Mouse (Mus musculus) forebrain, embryonic 15.5 days (tissue): ENCODE measurements around the gene Nme2. TPM values are rescaled to one million over a fixed set of nuclear protein-coding genes. Genes with fewer than 3 reads are reported as not detected.
"Not testable (repeated sequence)": the region's sequence is repeated elsewhere in the genome, so short reads cannot be mapped to it uniquely, and the experiment has no call there.

Experiments used
- ATAC-seq: fragments of 200-750 bp; cut with Nextera tagmentation; replicated peaks from 2 replicates; pipeline ENCODE4 v1.8.0; 2017; ENCODE audit warnings: mild to moderate bottlenecking, moderate TSS enrichment, moderate library complexity
- H3K27ac ChIP-seq: fragments of 300-500 bp; sonication (generic); replicated peaks from 2 replicates; pipeline ENCODE4 v1.5.1; 2015; ENCODE audit warnings: mild to moderate bottlenecking, inconsistent platforms
- H3K27me3 ChIP-seq: fragments of 300-500 bp; sonication (generic); 2 replicates; pipeline ENCODE4 v1.6.1; 2015; ENCODE audit warnings: inconsistent platforms
- H3K36me3 ChIP-seq: fragments of 300-500 bp; sonication (generic); 2 replicates; pipeline ENCODE4 v1.6.1; 2015; ENCODE audit warnings: mild to moderate bottlenecking, inconsistent platforms
- H3K4me1 ChIP-seq: fragments of 300-500 bp; sonication (generic); 2 replicates; pipeline ENCODE4 v1.6.1; 2015; ENCODE audit warnings: inconsistent platforms
- H3K4me2 ChIP-seq: fragments of 300-500 bp; sonication (generic); replicated peaks from 2 replicates; pipeline ENCODE4 v1.6.1; 2015; ENCODE audit warnings: mild to moderate bottlenecking, inconsistent platforms
- H3K4me3 ChIP-seq: fragments of 300-500 bp; sonication (generic); 2 replicates; pipeline ENCODE4 v1.5.1; 2015; ENCODE audit warnings: mild to moderate bottlenecking, inconsistent platforms
- H3K9ac ChIP-seq: fragments of 300-500 bp; sonication (generic); replicated peaks from 2 replicates; pipeline ENCODE4 v1.6.1; 2015; ENCODE audit warnings: mild to moderate bottlenecking, inconsistent platforms
- H3K9me3 ChIP-seq: fragments of 300-500 bp; sonication (generic); 2 replicates; pipeline ENCODE4 v1.6.1; 2016; ENCODE audit warnings: inconsistent platforms
- WGBS: fragments of 180-500 bp; shearing (Covaris S2); methylation state at CpG from one replicate; pipeline ENCODE4 v1.1.7; 2015; ENCODE audit warnings: mixed read lengths; 5-methylcytosine and 5-hydroxymethylcytosine counted together
- polyA plus RNA-seq: library from polyadenylated mRNA; unstranded; fragments of >200 nt; fragmentation: Nextera tagmentation; extraction: Ambion mirVana; gene quantifications from 2 replicates; pipeline ENCODE4 v1.2.1, GENCODE M21; 2015

Nme2 gene
- polyA plus RNA-seq, 1 experiment from 2014 or later = 106 TPM

- no peak overlapping the region for H3K4me2 ChIP-seq
- H3K9me3 ChIP-seq = no peaks in the 10 kb centered on the region
- no peak overlapping the region for H3K4me3 ChIP-seq
- no peak overlapping the region for H3K27ac ChIP-seq
- H3K4me1 ChIP-seq = peaks cover 2% of the 10 kb centered on the region
- 95% methylated on average over 6 of the region's 6 CpGs for WGBS
- peaks cover 81% of the 10 kb centered on the region for H3K36me3 ChIP-seq
- H3K27me3 ChIP-seq = no peaks in the 10 kb centered on the region
- H3K9ac ChIP-seq = no peak overlapping the region
- no peak for ATAC-seq
Measured at GRCm38 (mm10) chr11:93961482-93961881, 5.4 kb upstream of the Nme2 start.

DNA sequence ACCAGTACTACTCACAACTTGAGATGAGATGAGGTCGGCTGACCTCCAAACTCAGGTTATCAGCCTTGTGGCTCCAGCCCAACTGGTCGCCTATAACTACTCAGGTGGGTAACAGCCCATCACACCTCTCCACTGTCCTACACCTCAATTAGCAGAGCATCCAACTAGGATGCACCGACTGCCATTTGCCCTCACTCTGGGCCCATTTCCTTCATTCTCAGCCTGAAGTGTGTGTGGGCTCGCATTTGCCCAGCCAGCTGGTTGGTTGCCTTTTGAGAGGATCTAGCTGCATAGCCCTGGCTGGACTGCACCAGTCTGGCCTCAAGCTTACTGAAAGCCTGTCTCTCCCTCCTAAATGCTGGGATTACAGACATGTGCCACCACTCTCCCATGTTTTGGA is 1.7 kb upstream of the Nme2 start:
- no peaks in the 10 kb centered on the region for H3K27me3 ChIP-seq
- peaks cover 22% of the 10 kb centered on the region for H3K4me1 ChIP-seq
- H3K27ac ChIP-seq = no peak overlapping the region
- no peak for ATAC-seq
- H3K4me2 ChIP-seq = no peak overlapping the region
- 81% methylated on average over 4 of the region's 4 CpGs for WGBS
- no peaks in the 10 kb centered on the region for H3K9me3 ChIP-seq
- H3K9ac ChIP-seq = no peak overlapping the region
- H3K4me3 ChIP-seq = no peak overlapping the region
- H3K36me3 ChIP-seq = peaks cover 55% of the 10 kb centered on the region

- Histone ChIP-seq H3K36me3 (peaks cover 49% of the 10 kb centered on the region), H3K27ac (no peak overlapping the region), H3K9me3 (no peaks in the 10 kb centered on the region), H3K4me2 (no peak overlapping the region), H3K27me3 (no peaks in the 10 kb centered on the region), H3K4me3 (no peak overlapping the region), H3K9ac (no peak overlapping the region), H3K4me1 (peaks cover 29% of the 10 kb centered on the region)
- WGBS = 84% methylated on average over 2 of the region's 2 CpGs
- ATAC-seq = no peak
Measured at GRCm38 (mm10) chr11:93957031-93957555, 1.0 kb upstream of the Nme2 start.

DNA sequence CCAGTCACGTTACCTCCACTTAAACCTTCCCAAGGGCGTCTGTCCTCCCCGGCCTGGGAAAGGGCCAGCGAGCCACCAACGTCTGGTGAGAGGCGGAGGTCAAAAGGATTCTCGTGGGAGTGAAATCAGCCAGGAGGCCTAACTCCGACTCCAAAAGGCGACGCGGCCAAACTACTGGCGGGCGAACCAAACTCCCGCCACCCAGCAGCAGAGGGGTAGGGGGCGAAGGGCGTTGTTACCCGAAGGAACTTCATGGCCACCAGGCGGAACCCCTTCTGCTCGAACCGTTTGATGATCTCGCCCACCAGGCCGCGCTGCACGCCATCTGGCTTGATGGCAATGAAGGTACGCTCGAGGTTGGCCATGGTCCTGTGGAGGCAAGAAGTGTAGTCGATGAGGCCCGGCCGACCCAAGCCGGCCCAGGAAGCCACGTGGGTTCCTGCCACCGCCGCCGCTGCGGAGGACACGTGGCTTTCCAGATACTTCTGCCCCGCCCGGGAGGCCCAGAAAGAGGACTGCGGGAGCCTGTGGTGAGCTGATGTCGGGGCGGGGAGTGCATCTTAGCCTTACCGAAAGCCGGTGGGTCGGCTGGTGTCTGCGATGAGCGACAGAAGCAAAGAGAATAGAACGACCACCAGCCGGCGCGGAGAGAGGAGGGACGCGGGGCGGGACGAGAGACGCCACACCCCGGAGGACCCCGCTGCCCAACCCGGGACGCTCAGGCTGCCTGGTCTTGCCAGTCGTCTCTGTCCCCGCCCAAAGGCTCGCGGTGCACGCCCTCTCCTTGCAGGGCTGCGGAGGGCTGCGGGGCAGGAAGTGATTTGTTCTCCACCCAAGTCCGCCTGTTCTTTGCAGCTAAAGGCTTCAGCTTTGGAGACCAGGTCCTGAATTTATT is 556 bp downstream of the Nme2 start:
- Histone ChIP-seq H3K9ac (peak overlapping the region; percentile 77), H3K4me2 (peak overlapping the region; percentile 96), H3K27ac (peak overlapping the region; percentile 90), H3K9me3 (no peaks in the 10 kb centered on the region), H3K27me3 (no peaks in the 10 kb centered on the region), H3K4me3 (peak overlapping the region; percentile 87), H3K4me1 (peaks cover 29% of the 10 kb centered on the region), H3K36me3 (peaks cover 45% of the 10 kb centered on the region)
- peak; percentile 98 for ATAC-seq
- WGBS = under 1% methylated on average over 64 of the region's 67 CpGs

DNA sequence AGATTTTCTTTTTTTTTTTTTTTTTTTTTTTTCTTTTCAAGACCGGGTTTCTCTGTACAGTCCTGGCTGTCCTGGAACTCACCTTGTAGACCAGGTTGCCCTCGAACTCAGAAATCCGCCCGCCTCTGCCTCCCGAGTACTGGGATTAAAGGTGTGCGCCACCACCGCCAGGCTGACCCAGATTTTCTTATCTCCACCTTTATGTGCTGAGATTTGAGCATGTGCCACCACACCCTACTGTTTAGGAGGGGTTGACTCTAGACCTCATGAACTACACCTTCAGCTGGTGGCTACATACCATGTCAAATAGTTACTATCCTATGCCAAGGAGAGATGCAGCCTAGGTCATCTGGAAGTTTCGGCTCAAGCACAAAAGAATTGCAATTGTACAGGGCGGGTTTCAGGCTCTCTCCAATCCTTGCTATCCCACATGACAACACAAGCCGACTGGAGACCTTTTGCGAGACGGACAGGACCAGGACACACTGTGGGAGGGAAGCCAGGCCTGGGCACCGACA is 1.3 kb downstream of the Nme2 start:
- H3K9ac ChIP-seq = peak overlapping the region; percentile 77
- no peaks in the 10 kb centered on the region for H3K9me3 ChIP-seq
- peak overlapping the region; percentile 96 for H3K4me2 ChIP-seq
- WGBS = 50% methylated on average over 13 of the region's 13 CpGs
- H3K27me3 ChIP-seq = no peaks in the 10 kb centered on the region
- H3K4me1 ChIP-seq = peaks cover 29% of the 10 kb centered on the region
- H3K36me3 ChIP-seq = peaks cover 44% of the 10 kb centered on the region
- H3K4me3 ChIP-seq = peak overlapping the region; percentile 87
- peak overlapping the region; percentile 90 for H3K27ac ChIP-seq
- peak; percentile 5; the same call in 1 of the 2 replicates for ATAC-seq

DNA sequence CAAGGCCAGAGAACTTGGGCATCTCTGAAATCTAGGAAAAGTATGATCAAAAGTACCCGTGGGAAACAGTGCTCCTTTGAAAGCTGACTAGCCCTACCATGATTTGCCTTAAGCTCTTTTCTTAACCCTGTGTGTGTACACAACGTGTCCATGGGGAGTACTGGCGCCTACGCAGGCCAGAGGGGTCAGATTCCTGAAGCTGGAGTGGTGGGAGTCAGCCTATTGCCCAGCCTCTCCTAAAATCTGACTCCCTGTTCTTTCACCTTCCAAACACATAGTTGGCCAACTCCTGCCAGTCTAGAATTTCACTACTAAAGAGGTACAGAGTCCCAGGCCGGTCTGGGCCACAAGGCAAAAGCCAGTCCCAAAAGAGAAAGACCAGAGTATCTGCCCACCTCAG is 3.7 kb downstream of the Nme2 start:
- 73% methylated on average over 5 of the region's 5 CpGs for WGBS
- Histone ChIP-seq H3K27ac (no peak overlapping the region), H3K36me3 (peaks cover 31% of the 10 kb centered on the region), H3K9ac (no peak overlapping the region), H3K4me1 (peaks cover 29% of the 10 kb centered on the region), H3K4me3 (no peak overlapping the region), H3K27me3 (no peaks in the 10 kb centered on the region), H3K4me2 (no peak overlapping the region), H3K9me3 (no peaks in the 10 kb centered on the region)
- ATAC-seq = no peak

DNA sequence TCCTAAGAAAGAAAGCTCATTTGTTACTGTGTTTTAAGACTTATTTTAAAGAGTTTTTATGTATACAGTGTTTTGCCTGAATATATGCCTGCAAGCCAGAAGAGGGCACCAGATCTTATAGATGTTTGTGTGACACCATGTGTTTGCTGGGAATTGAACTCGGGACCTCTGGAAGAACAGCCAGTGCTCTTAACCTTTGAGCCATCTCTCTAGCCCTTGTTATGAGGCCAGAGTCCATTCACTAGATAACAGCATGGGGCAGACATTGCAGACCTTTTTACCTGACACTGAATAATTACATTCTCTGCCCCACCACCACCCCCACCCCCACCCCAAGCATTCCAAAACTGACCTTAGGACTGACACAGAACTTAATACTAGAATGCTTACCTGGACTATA is 6.0 kb downstream of the Nme2 start:
- no peak overlapping the region for H3K27ac ChIP-seq
- 92% methylated on average over 1 of the region's 1 CpGs for whole genome bisulfite sequencing
- H3K36me3 ChIP-seq = peaks cover 34% of the 10 kb centered on the region
- ATAC-seq = no peak
- H3K9me3 ChIP-seq = no peaks in the 10 kb centered on the region
- H3K27me3 ChIP-seq = no peaks in the 10 kb centered on the region
- no peak overlapping the region for H3K4me3 ChIP-seq
- H3K4me1 ChIP-seq = peaks cover 21% of the 10 kb centered on the region
- H3K9ac ChIP-seq = no peak overlapping the region
- H3K4me2 ChIP-seq = no peak overlapping the region

- H3K9ac ChIP-seq = no peak overlapping the region
- no peaks in the 10 kb centered on the region for H3K27me3 ChIP-seq
- WGBS = 88% methylated on average over 9 of the region's 9 CpGs
- peaks cover 16% of the 10 kb centered on the region for H3K4me1 ChIP-seq
- no peak overlapping the region for H3K27ac ChIP-seq
- H3K36me3 ChIP-seq = peaks cover 39% of the 10 kb centered on the region
- no peak overlapping the region for H3K4me3 ChIP-seq
- no peak overlapping the region for H3K4me2 ChIP-seq
- H3K9me3 ChIP-seq = no peaks in the 10 kb centered on the region
- no peak for ATAC-seq
Measured at GRCm38 (mm10) chr11:93948887-93949567, 7.0 kb downstream of the Nme2 start.

DNA sequence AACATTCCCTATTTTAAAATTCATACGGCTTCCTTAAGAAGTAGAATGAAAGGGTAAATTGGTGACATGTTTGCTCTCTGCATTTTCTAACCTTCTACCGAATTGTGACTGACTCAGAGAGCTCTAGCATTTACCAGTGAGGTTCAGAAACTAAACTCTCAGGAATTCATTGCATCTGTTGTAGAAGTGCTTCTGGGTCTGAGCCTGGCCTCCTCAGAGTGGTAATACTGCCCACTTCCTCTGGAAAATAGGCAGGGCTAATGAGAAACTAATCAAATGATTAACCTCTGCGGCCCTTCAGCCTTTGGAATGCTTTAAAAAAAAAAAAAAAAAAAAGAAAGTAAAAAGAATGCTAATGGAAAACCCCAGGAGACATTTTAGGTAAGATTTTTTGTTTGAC is 11.1 kb downstream of the Nme2 start:
- H3K4me1 ChIP-seq = no peaks in the 10 kb centered on the region
- H3K9me3 ChIP-seq = no peaks in the 10 kb centered on the region
- 76% methylated on average over 3 of the region's 3 CpGs for WGBS
- H3K36me3 ChIP-seq = peaks cover 33% of the 10 kb centered on the region; the same call in 1 of the 2 replicates
- no peak overlapping the region for H3K27ac ChIP-seq
- no peak overlapping the region for H3K4me2 ChIP-seq
- H3K27me3 ChIP-seq = no peaks in the 10 kb centered on the region
- no peak for ATAC-seq
- H3K4me3 ChIP-seq = no peak overlapping the region
- no peak overlapping the region for H3K9ac ChIP-seq

GRCm38 (mm10) chr11:93940906-93941305 is 15.2 kb downstream of the Nme2 start:
- WGBS = 94% methylated on average over 2 of the region's 2 CpGs
- no peaks in the 10 kb centered on the region for H3K9me3 ChIP-seq
- no peaks in the 10 kb centered on the region for H3K4me1 ChIP-seq
- H3K27ac ChIP-seq = no peak overlapping the region
- no peaks in the 10 kb centered on the region for H3K27me3 ChIP-seq
- H3K4me2 ChIP-seq = no peak overlapping the region
- H3K9ac ChIP-seq = no peak overlapping the region
- ATAC-seq = no peak
- no peak overlapping the region for H3K4me3 ChIP-seq
- peaks cover 41% of the 10 kb centered on the region for H3K36me3 ChIP-seq

DNA sequence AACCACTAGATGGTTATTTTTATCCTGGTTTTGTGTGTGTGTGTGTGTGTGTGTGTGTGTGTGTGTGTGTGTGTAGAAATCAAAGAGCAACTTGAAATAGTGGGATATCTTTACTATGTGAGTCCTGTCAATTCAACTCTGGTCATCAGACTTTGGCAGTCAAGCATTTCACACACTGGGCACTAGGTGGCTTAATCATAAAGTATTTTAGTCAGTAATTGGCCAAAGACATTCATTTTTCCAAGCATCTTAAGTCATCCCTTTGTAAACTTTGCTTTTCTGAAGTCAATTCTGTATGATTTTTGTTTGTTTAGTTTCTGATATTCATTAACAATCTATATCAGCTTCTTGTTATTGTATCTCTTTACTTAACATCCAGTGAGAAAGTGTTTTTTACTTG is 27.0 kb downstream of the Nme2 start:
- H3K4me2 ChIP-seq = no peak overlapping the region
- ATAC-seq = no peak
- no peak overlapping the region for H3K9ac ChIP-seq
- peaks cover 76% of the 10 kb centered on the region for H3K36me3 ChIP-seq
- H3K27me3 ChIP-seq = no peaks in the 10 kb centered on the region
- H3K27ac ChIP-seq = no peak overlapping the region
- H3K9me3 ChIP-seq = no peaks in the 10 kb centered on the region
- no peak overlapping the region for H3K4me3 ChIP-seq
- H3K4me1 ChIP-seq = no peaks in the 10 kb centered on the region

GRCm38 (mm10) chr11:93915019-93915418 is 41.0 kb downstream of the Nme2 start:
- not testable (repeated sequence) for H3K9me3 ChIP-seq, H3K9ac ChIP-seq, ATAC-seq, H3K4me1 ChIP-seq, H3K27me3 ChIP-seq, H3K4me2 ChIP-seq, H3K27ac ChIP-seq, H3K4me3 ChIP-seq
- peaks cover 80% of the 10 kb centered on the region for H3K36me3 ChIP-seq
- WGBS = 96% methylated on average over 2 of the region's 2 CpGs
